Mouse (Mus musculus): ENCODE data around the gene Commd6. TPM values are rescaled to one million over a fixed set of nuclear protein-coding genes. Genes with fewer than 3 reads are reported as not detected.

Gene Commd6
- total and polyA plus RNA-seq, 3 experiments = 56.6 to 125 (median 75.4) TPM

- H3K4me1 ChIP-seq (ENCODE audit: control insufficient read depth in 1 of 2, insufficient read depth in 2 of 2) = peaks cover 11 to 82% of the 10 kb centered on the region in 2 experiments
- peaks cover 16 to 58% of the 10 kb centered on the region in 2 experiments for H3K36me3 ChIP-seq (replicated peaks in 1 of 2; ENCODE audit: control insufficient read depth in 1 of 2, insufficient read depth in 1 of 2, low read length in 1 of 2)
- no peak overlapping the region for H3K4me3 ChIP-seq (replicated peaks in 1 of 3; ENCODE audit: low read depth in 2 of 3, low read length in 2 of 3, poor library complexity in 1 of 3)
- peaks cover 12% of the 10 kb centered on the region for H3K79me2 ChIP-seq (replicated peaks; ENCODE audit: control insufficient read depth, extremely low read depth, insufficient read depth, poor library complexity, severe bottlenecking)
- no peaks in the 10 kb centered on the region for H3K9me3 ChIP-seq (replicated peaks; ENCODE audit: low read length)
- H3K4me2 ChIP-seq (ENCODE audit: insufficient read depth, low read depth, poor library complexity, severe bottlenecking) = no peak overlapping the region
- TF ChIP-seq MYC (IDR thresholded peaks at IDR 0.05; ENCODE audit: low read depth, low read length) = no peak
- no peak for TF ChIP-seq UBTF (IDR thresholded peaks at IDR 0.05; ENCODE audit: low read depth, low read length)
- no peak for TF ChIP-seq MAX (IDR thresholded peaks at IDR 0.05; ENCODE audit: low read length)
- TF ChIP-seq SMC3 (IDR thresholded peaks at IDR 0.05; ENCODE audit: low read depth, low read length) = no peak
- H3K27ac ChIP-seq (ENCODE audit: insufficient read depth, low read depth) = no peak overlapping the region
- in situ Hi-C loops (cut with MboI; ENCODE audit: low pct_ligation_motif_present, low pct_unique_long_range_greater_than_20kb, low sequenced_read_pairs) (no loop called here), dilution Hi-C loops (cut with MboI; ENCODE audit: extremely low pct_ligation_motif_present, extremely low pct_unique_long_range_greater_than_20kb, low sequenced_read_pairs) (no loop called here)
- no peak for DNase-seq (ENCODE audit: extremely low read depth)
- H3K9ac ChIP-seq (ENCODE audit: insufficient read depth, low read depth) = no peak overlapping the region
- no peaks in the 10 kb centered on the region for H3K27me3 ChIP-seq (replicated peaks)
Observed at GRCm38 (mm10) chr14:101666056-101666455, 25.6 kb upstream of the Commd6 start.

GRCm38 (mm10) chr14:101664274-101664673 lies 23.8 kb upstream of the Commd6 start:
- in situ Hi-C loops (cut with MboI; ENCODE audit: low pct_ligation_motif_present, low pct_unique_long_range_greater_than_20kb, low sequenced_read_pairs) (no loop called here), dilution Hi-C loops (cut with MboI; ENCODE audit: extremely low pct_ligation_motif_present, extremely low pct_unique_long_range_greater_than_20kb, low sequenced_read_pairs) (no loop called here)
- H3K27ac ChIP-seq (ENCODE audit: insufficient read depth, low read depth) = no peak overlapping the region
- TF ChIP-seq SMC3 (IDR thresholded peaks at IDR 0.05; ENCODE audit: low read depth, low read length) (no peak), ELF1 (IDR thresholded peaks at IDR 0.05; ENCODE audit: low read depth, low read length) (no peak), POLR2A (IDR thresholded peaks at IDR 0.05; ENCODE audit: low read depth, low read length) (no peak), BHLHE40 (IDR thresholded peaks at IDR 0.05; ENCODE audit: low read depth, low read length) (no peak), CHD1 (IDR thresholded peaks at IDR 0.05; ENCODE audit: low read depth, low read length) (no peak), MAX (IDR thresholded peaks at IDR 0.05; ENCODE audit: low read length) (no peak), MYC (IDR thresholded peaks at IDR 0.05; ENCODE audit: low read depth, low read length) (no peak), USF2 (conservative IDR thresholded peaks at IDR 0.05; ENCODE audit: low read depth, low read length) (no peak), CTCF (conservative IDR thresholded peaks at IDR 0.05 in 1 of 2, IDR thresholded peaks at IDR 0.05 in 1 of 2; ENCODE audit: low read depth in 2 of 2, low read length in 2 of 2) (no peak), RAD21 (IDR thresholded peaks at IDR 0.05; ENCODE audit: low read depth, low read length) (no peak), MXI1 (IDR thresholded peaks at IDR 0.05; ENCODE audit: low read depth, low read length) (no peak), UBTF (IDR thresholded peaks at IDR 0.05; ENCODE audit: low read depth, low read length) (no peak), HCFC1 (IDR thresholded peaks at IDR 0.05; ENCODE audit: low read depth, low read length) (no peak), PAX5 (IDR thresholded peaks at IDR 0.05; ENCODE audit: low read length) (no peak)
- no peak overlapping the region for H3K4me3 ChIP-seq (replicated peaks in 1 of 3; ENCODE audit: low read depth in 2 of 3, low read length in 2 of 3, poor library complexity in 1 of 3)
- no peak for DNase-seq (ENCODE audit: extremely low read depth)
- peaks cover 12 to 58% of the 10 kb centered on the region in 2 experiments for H3K36me3 ChIP-seq (replicated peaks in 1 of 2; ENCODE audit: control insufficient read depth in 1 of 2, insufficient read depth in 1 of 2, low read length in 1 of 2)
- no peak overlapping the region for H3K9ac ChIP-seq (ENCODE audit: insufficient read depth, low read depth)
- no peaks in the 10 kb centered on the region for H3K9me3 ChIP-seq (replicated peaks; ENCODE audit: low read length)
- no peaks in the 10 kb centered on the region for H3K27me3 ChIP-seq (replicated peaks)
- peaks cover 12% of the 10 kb centered on the region for H3K79me2 ChIP-seq (replicated peaks; ENCODE audit: control insufficient read depth, extremely low read depth, insufficient read depth, poor library complexity, severe bottlenecking)
- no peak overlapping the region for H3K4me2 ChIP-seq (ENCODE audit: insufficient read depth, low read depth, poor library complexity, severe bottlenecking)
- H3K4me1 ChIP-seq (ENCODE audit: control insufficient read depth in 1 of 2, insufficient read depth in 2 of 2) = peaks cover 12 to 73% of the 10 kb centered on the region in 2 experiments
